Mouse (Mus musculus) forebrain, embryonic 11.5 days (tissue): ENCODE measurements around the gene Stat5b. TPM values are rescaled to one million over a fixed set of nuclear protein-coding genes. Genes with fewer than 3 reads are reported as not detected.

Experiments
- ATAC-seq: fragments of 200-750 bp; cut with Nextera tagmentation; replicated peaks from 2 replicates; pipeline ENCODE4 v1.8.0; 2017; ENCODE audit warnings: moderate TSS enrichment; ENCODE audit not compliant: low FRiP score
- DNase-seq: peaks from one replicate; pipeline ENCODE4 v3.0.0-alpha.2; 2017; ENCODE audit warnings: low spot score
- H3K27ac ChIP-seq: fragments of 300-500 bp; sonication (generic); 2 replicates; pipeline ENCODE4 v1.5.1; 2014; ENCODE audit warnings: low read depth, low read length
- H3K27me3 ChIP-seq: fragments of 300-500 bp; sonication (generic); 2 replicates; pipeline ENCODE4 v1.6.1; 2014; ENCODE audit warnings: mild to moderate bottlenecking, low read length, mixed read lengths; ENCODE audit not compliant: control insufficient read depth, insufficient read depth
- H3K36me3 ChIP-seq: fragments of 300-500 bp; sonication (generic); 2 replicates; pipeline ENCODE4 v1.6.1; 2014; ENCODE audit warnings: mild to moderate bottlenecking, low read length, moderate library complexity, mixed read lengths; ENCODE audit not compliant: control insufficient read depth, insufficient read depth
- H3K4me1 ChIP-seq: fragments of 300-500 bp; sonication (generic); replicated peaks from 2 replicates; pipeline ENCODE4 v1.6.1; 2014; ENCODE audit warnings: low read length, mixed read lengths; ENCODE audit not compliant: control insufficient read depth, insufficient read depth
- H3K4me2 ChIP-seq: fragments of 300-500 bp; sonication (generic); 2 replicates; pipeline ENCODE4 v1.6.1; 2014; ENCODE audit warnings: low read depth, mild to moderate bottlenecking, low read length, moderate library complexity, mixed read lengths; ENCODE audit not compliant: severe bottlenecking
- H3K4me3 ChIP-seq: fragments of 300-500 bp; sonication (generic); 2 replicates; pipeline ENCODE4 v1.5.1; 2014; ENCODE audit warnings: low read depth, low read length
- H3K9ac ChIP-seq: fragments of 300-500 bp; sonication (generic); 2 replicates; pipeline ENCODE4 v1.6.1; 2014; ENCODE audit warnings: low read length
- H3K9me3 ChIP-seq: fragments of 300-500 bp; sonication (generic); 2 replicates; pipeline ENCODE4 v1.6.1; 2016; ENCODE audit warnings: low read length, mixed read lengths; ENCODE audit not compliant: control insufficient read depth
- WGBS: fragments of 180-500 bp; shearing (Covaris S2); extraction: QIAGEN DNeasy Blood & Tissue Kit; methylation state at CpG from one replicate; pipeline ENCODE4 v1.1.7; 2014; 5-methylcytosine and 5-hydroxymethylcytosine counted together
- polyA plus RNA-seq: library from polyadenylated mRNA; unstranded; fragments of >200 nt; fragmentation: Nextera tagmentation; extraction: Ambion mirVana; gene quantifications from 2 replicates; pipeline ENCODE4 v1.2.1, GENCODE M21; 2014

Gene Stat5b
- polyA plus RNA-seq, 1 experiment from 2014 or later = 19.1 TPM

DNA sequence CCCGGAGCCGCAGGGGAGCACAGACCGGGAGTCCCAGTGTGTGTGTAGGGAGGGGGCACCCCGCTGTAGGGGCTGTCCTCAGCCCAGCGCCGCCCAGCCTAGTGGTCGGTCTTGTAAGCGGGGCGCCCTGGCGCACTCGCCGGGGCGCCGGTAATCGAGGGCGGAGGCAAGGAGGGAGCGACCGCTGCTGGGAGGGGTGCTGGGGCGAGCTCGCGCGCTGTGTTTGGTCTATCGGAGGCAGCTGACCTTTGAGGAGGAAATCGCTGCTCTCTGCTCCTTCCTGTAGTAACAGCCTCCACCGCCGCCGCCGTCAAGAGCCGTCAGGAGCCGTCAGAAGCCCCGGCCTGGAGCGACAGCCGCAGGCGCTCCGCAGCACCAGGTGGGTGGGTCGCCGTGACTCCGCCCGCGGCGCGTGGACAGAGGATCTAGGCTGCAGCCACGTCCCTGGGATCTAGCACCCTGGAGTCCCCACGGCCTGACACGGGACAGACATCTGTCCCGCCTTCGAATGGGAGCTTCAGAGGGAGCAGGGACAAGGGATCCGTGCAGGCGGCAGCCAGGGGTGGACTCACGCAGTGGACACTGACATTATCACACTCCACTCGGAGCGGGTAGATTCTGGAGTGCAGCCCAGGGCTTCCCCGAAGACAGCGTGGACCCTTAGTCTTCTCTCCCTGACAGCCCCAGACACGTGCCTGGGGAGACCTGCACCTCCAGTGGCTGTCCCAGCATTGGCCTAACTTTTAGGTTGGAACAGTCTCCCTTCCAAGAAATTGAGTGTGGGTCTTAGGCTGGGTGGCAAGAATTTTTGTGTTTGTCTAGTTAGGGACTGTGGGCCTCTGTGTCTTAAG lies 9.9 kb upstream of the Stat5b start:
- ATAC-seq = peak; percentile 46; the same call in 1 of the 2 replicates

DNA sequence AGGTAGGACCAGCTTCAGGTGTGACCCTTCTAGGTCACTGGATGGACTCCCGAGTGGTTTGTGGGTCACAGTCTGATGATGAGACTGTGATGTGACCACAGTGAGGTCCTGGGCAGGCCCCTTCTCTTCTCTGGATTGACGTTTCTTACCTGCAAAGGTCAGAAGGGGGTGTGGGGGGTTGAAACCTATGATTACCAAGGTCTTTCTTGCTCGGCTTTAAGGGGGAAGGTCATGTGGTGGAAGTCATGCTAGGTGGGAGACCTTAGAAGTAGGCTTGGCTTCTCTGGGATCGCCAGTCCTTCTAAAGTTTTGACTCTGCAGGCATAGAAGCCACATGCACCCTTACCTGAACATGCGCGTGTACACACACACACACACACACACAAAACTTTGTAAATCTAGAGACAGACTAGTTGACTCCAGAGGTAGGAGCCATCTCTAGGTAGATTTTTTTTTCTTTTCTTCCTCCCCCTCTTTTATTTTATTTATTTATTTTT lies 9.1 kb upstream of the Stat5b start:
- 52% methylated on average over 6 of the region's 6 CpGs for WGBS
- Histone ChIP-seq H3K4me2 (no peak overlapping the region; the same call in 1 of the 2 replicates), H3K4me1 (0 out of 2 replicates have a peak, but pooled peaks cover 3% of the 10 kb centered on the region), H3K27me3 (peaks cover 20% of the 10 kb centered on the region), H3K36me3 (no peaks in the 10 kb centered on the region), H3K9me3 (no peaks in the 10 kb centered on the region), H3K27ac (no peak overlapping the region), H3K4me3 (peak overlapping the region; percentile 35), H3K9ac (no peak overlapping the region)
- ATAC-seq (no peak), DNase-seq (peak; percentile 47)

More for the DNA sequence above, 9.9 kb upstream of the Stat5b start:
- H3K27ac ChIP-seq = no peak overlapping the region
- H3K4me3 ChIP-seq = peak overlapping the region; percentile 35
- peak overlapping the region; percentile 20; the same call in 1 of the 2 replicates for H3K9ac ChIP-seq
- H3K4me2 ChIP-seq = peak overlapping the region; percentile 59
- H3K27me3 ChIP-seq = peaks cover 20% of the 10 kb centered on the region
- no peaks in the 10 kb centered on the region for H3K36me3 ChIP-seq
- WGBS = 4% methylated on average over 55 of the region's 55 CpGs
- H3K4me1 ChIP-seq = 0 out of 2 replicates have a peak, but pooled peaks cover 3% of the 10 kb centered on the region
- peak; percentile 73 for DNase-seq
- no peaks in the 10 kb centered on the region for H3K9me3 ChIP-seq

DNA sequence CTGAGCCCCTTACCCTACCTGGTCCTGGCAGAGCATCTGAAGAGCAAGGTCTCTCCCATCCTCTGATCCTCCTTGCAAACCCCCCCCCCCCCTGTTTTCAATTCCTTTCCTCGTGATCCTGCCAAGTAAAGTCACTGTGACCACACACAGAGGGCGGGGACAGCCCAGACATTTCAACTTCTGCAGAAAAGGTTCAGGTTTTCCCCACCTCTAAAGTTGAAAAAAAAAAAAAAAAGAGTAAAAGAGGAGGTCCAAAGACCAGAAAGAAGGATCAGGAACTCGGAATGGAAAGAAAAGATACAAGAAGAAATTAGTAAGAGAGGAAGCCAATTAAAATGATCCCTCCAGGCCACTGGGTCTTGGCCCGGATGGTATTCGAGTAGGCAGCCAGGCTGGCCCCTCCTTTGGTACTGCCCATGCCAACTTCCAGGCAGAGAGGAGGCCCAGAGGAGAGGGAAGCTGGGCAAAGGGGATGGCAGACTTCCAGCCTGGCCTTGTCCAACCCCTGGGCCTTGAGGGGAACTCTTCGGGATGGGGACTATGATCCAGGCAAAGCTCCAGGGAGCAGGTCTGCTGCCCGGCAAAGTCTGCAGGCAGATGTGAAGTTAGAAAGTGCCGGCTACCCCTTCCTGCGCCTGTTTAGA lies 8.5 kb upstream of the Stat5b start, which contains the start of gene Stat5a:
Gene Stat5a (plus strand): TSS at position 417 of the 644 bp plus-strand sequence.
- peak within 1 kb of the TSS; percentile 59 for H3K4me2 ChIP-seq
- ATAC-seq = no peak
- H3K4me1 ChIP-seq = 0 out of 2 replicates have a peak, but pooled peaks cover 3% of the 10 kb centered on the region
- no peak within 1 kb of the TSS for H3K27ac ChIP-seq
- H3K9me3 ChIP-seq = no peaks in the 10 kb centered on the region
- peak within 1 kb of the TSS; percentile 35 for H3K4me3 ChIP-seq
- peak within 1 kb of the TSS; percentile 20; the same call in 1 of the 2 replicates for H3K9ac ChIP-seq
- H3K27me3 ChIP-seq = peaks cover 20% of the 10 kb centered on the region
- no peaks in the 10 kb centered on the region for H3K36me3 ChIP-seq
- DNase-seq = no peak
- 59% methylated on average over 9 of the region's 9 CpGs for WGBS

DNA sequence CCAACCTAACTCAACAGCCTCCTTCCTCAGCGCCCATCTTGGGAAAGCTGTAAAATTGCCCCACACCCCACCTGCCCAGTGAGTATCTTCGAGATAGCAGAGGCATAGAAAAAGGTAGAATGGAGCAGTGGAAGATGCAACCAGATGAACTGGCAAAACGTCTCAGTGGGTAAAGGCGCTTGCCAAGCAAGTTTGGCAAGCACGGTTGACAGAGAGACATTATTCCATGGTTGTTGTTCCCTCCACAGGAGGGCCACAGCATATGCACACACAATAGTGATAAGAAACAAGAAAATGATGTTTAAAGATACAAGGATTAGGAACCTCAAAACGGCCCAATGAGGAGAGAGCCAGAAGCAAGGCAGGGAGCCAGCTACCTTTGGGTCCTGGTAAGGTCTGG lies 7.4 kb upstream of the Stat5b start:
- Histone ChIP-seq H3K4me1 (0 out of 2 replicates have a peak, but pooled peaks cover 3% of the 10 kb centered on the region), H3K9ac (no peak overlapping the region), H3K27ac (no peak overlapping the region), H3K36me3 (no peaks in the 10 kb centered on the region), H3K27me3 (peaks cover 20% of the 10 kb centered on the region), H3K9me3 (no peaks in the 10 kb centered on the region), H3K4me2 (no peak overlapping the region), H3K4me3 (no peak overlapping the region)
- 78% methylated on average over 6 of the region's 6 CpGs for WGBS
- DNase-seq (peak; percentile 19), ATAC-seq (no peak)

DNA sequence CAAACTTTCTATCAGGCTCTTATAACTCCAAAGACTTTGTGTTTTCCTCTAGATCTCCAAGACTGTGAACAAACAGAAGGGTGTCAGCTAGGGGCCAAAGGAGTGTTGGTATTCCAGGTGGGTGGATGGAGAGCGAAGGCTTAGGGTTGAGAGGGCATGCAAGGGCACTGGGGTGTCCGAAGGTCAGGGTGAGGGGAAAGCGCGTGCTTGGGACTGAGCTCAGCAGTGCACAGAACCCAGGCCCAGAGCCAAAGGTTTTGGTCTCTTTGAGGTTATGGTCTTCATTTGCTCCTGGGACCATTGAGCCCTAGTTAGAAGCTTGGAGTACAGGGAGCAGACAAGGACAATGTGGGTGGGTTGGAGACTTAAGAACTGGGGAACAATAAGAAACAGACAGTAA lies 4.7 kb upstream of the Stat5b start:
- peak; percentile 42 for DNase-seq
- Histone ChIP-seq H3K36me3 (no peaks in the 10 kb centered on the region), H3K27me3 (peaks cover 9% of the 10 kb centered on the region), H3K4me2 (no peak overlapping the region), H3K27ac (no peak overlapping the region), H3K9ac (no peak overlapping the region), H3K4me1 (no peaks in the 10 kb centered on the region), H3K4me3 (no peak overlapping the region), H3K9me3 (no peaks in the 10 kb centered on the region)
- ATAC-seq = no peak
- 90% methylated on average over 4 of the region's 4 CpGs for WGBS

DNA sequence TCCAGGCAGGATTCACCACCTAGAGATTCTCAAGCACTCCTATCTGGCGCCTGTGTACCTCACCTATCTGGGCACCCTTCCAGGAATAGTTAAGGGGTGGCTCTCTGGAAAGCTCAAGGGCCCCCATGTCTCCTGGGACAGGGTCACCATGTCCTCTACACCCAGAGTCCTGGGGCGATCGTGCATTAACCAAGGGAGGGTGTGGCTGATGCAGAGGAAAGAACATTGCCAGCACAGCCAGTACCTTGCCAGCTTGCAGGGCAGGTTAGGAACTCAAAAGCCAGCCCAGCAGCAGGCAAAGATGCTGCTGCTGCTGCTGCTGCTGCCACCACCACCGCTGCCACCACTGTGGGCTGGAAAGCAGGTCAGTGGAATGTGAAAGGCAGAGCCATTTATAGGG lies 3.7 kb upstream of the Stat5b start:
- Histone ChIP-seq H3K4me3 (no peak overlapping the region), H3K9ac (no peak overlapping the region), H3K27ac (no peak overlapping the region), H3K9me3 (no peaks in the 10 kb centered on the region), H3K4me2 (no peak overlapping the region), H3K36me3 (no peaks in the 10 kb centered on the region), H3K4me1 (no peaks in the 10 kb centered on the region; the same call in 1 of the 2 replicates), H3K27me3 (peaks cover under 1% of the 10 kb centered on the region; the same call in 1 of the 2 replicates)
- no peak for ATAC-seq
- 66% methylated on average over 4 of the region's 4 CpGs for WGBS
- peak; percentile 44 for DNase-seq

DNA sequence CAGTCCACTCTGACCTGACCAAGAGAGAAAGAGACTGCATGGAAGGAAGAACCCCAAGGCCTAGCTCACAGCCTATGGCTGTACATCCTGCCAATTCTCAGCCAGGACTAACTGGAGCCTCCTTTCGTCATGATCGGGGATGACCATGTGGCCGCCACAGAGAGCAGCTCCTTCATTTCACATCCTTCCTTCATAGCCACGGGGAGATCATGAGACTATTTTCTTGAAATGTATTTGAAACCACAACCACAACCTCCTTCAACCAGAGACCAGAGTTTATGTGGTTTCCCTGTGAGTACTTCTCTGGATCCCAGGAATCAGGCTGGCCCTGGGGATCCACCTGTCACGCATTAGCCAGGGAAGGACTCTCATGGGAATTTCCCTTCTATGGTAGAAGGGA lies 2.5 kb upstream of the Stat5b start:
- Histone ChIP-seq H3K9me3 (no peaks in the 10 kb centered on the region), H3K4me3 (no peak overlapping the region), H3K27ac (no peak overlapping the region), H3K9ac (no peak overlapping the region), H3K4me1 (no peaks in the 10 kb centered on the region; the same call in 1 of the 2 replicates), H3K4me2 (no peak overlapping the region), H3K36me3 (no peaks in the 10 kb centered on the region), H3K27me3 (no peaks in the 10 kb centered on the region)
- peak; percentile 29 for DNase-seq
- ATAC-seq = no peak
- 81% methylated on average over 5 of the region's 5 CpGs for WGBS

DNA sequence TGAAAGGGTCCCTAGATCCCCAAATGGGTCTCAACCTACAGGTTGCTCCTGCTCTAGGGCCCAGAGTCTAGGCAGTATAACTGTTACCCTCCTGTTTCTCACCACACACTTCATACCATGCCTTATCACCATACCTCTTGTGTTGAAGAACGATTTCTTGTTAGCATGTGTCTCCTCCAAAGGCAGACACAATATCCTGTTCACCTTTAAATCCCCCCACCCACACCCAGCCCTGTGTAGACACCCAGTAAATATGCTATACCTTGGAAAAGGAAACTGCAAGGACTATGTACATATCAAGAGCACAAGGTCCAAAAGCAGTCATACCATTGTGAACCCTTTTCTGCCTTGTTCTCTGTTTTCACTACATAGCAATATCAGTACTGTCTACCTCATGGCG lies 1.6 kb upstream of the Stat5b start:
- DNase-seq (peak; percentile 7), ATAC-seq (no peak)
- Histone ChIP-seq H3K9me3 (no peaks in the 10 kb centered on the region), H3K36me3 (no peaks in the 10 kb centered on the region), H3K4me2 (no peak overlapping the region), H3K27me3 (no peaks in the 10 kb centered on the region), H3K27ac (no peak overlapping the region), H3K9ac (no peak overlapping the region), H3K4me3 (no peak overlapping the region), H3K4me1 (no peaks in the 10 kb centered on the region; the same call in 1 of the 2 replicates)
- 93% methylated on average over 2 of the region's 2 CpGs for WGBS
